Mouse (Mus musculus): ENCODE data around the gene Sipa1l1. TPM values are rescaled to one million over a fixed set of nuclear protein-coding genes. Genes with fewer than 3 reads are reported as not detected.

Sipa1l1 gene
- total and polyA plus RNA-seq, 3 experiments = 13.6 to 36.7 (median 23.6) TPM

DNA sequence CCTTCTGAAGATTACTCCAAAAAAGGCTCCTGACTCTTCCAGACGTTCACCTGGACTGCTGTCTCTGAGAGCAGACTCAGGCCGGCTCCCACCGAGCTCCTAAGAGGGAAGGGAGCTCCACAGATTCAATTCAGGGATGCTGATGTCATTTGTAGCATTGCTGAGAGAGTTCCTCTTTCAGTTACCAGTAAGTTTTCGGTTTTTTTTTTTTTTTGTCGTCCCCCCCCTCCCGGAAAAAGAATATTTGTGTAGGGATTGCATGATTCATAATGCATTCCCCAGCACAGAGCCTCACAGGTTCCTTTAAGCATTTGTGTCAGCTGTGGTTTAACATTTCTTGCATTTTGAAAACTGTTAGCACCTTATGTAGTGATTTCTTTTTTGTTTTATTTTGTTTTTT, 71.6 kb downstream of the Sipa1l1 start:
- H3K4me1 ChIP-seq (ENCODE audit: control insufficient read depth in 1 of 2, insufficient read depth in 2 of 2) = peaks cover 5 to 40% of the 10 kb centered on the region in 2 experiments; a peak in 3 of 4 replicates
- H3K36me3 ChIP-seq (replicated peaks in 1 of 2; ENCODE audit: control insufficient read depth in 1 of 2, insufficient read depth in 1 of 2, low read length in 1 of 2) = peaks cover 3 to 15% of the 10 kb centered on the region in 2 experiments
- no peak overlapping the region for H3K4me3 ChIP-seq (replicated peaks in 1 of 3; ENCODE audit: low read depth in 2 of 3, low read length in 2 of 3, poor library complexity in 1 of 3)
- H3K79me2 ChIP-seq (replicated peaks; ENCODE audit: control insufficient read depth, extremely low read depth, insufficient read depth, poor library complexity, severe bottlenecking) = no peaks in the 10 kb centered on the region
- dilution Hi-C loops (cut with MboI; ENCODE audit: extremely low pct_ligation_motif_present, extremely low pct_unique_long_range_greater_than_20kb, low sequenced_read_pairs) = no loop called here
- peak overlapping the region; percentile 29; the same call in 1 of the 2 replicates for H3K4me2 ChIP-seq (ENCODE audit: insufficient read depth, low read depth, poor library complexity, severe bottlenecking)
- no peak overlapping the region for H3K9ac ChIP-seq (ENCODE audit: insufficient read depth, low read depth)
- no peaks in the 10 kb centered on the region for H3K27me3 ChIP-seq (replicated peaks)
- TF ChIP-seq ETS1 (conservative IDR thresholded peaks at IDR 0.05; ENCODE audit: low read depth, low read length) = peak; percentile 62
- no peak for TF ChIP-seq UBTF (IDR thresholded peaks at IDR 0.05; ENCODE audit: low read depth, low read length)
- TF ChIP-seq ZNF384 (IDR thresholded peaks at IDR 0.05; ENCODE audit: low read depth, low read length) = peak; percentile 97
- TF ChIP-seq MEF2A (IDR thresholded peaks at IDR 0.05; ENCODE audit: borderline replicate concordance, low read depth, low read length) = peak; percentile 77
- no peak for TF ChIP-seq CTCF (conservative IDR thresholded peaks at IDR 0.05 in 1 of 2, IDR thresholded peaks at IDR 0.05 in 1 of 2; ENCODE audit: low read depth in 2 of 2, low read length in 2 of 2)
- no peak; the same call in 1 of the 2 replicates for TF ChIP-seq CHD2 (IDR thresholded peaks at IDR 0.05; ENCODE audit: low read length)
- TF ChIP-seq RCOR1 (conservative IDR thresholded peaks at IDR 0.05; ENCODE audit: low read depth, low read length) = peak; percentile 45; the same call in 1 of the 2 replicates
- TF ChIP-seq MAZ (IDR thresholded peaks at IDR 0.05; ENCODE audit: low read depth, low read length) = peak; percentile 70; the same call in 1 of the 2 replicates
- no peak for TF ChIP-seq USF2 (conservative IDR thresholded peaks at IDR 0.05; ENCODE audit: low read depth, low read length)
- peak; percentile 45; the same call in 1 of the 2 replicates for TF ChIP-seq JUND (conservative IDR thresholded peaks at IDR 0.05; ENCODE audit: low read depth, low read length)
- TF ChIP-seq EP300 (IDR thresholded peaks at IDR 0.05; ENCODE audit: low read length) = peak; percentile 76
- no peak for TF ChIP-seq ZKSCAN1 (IDR thresholded peaks at IDR 0.05; ENCODE audit: borderline replicate concordance, low read depth, low read length)
- TF ChIP-seq IRF4 (IDR thresholded peaks at IDR 0.05; ENCODE audit: low read depth, low read length) = peak; percentile 83
- no peak for TF ChIP-seq ELF1 (IDR thresholded peaks at IDR 0.05; ENCODE audit: low read depth, low read length)
- no peak for TF ChIP-seq POLR2AphosphoS2 (IDR thresholded peaks at IDR 0.05; ENCODE audit: low read depth, low read length)
- peak; percentile 57; the same call in 1 of the 2 replicates for TF ChIP-seq JUN (IDR thresholded peaks at IDR 0.05; ENCODE audit: insufficient read depth, low read depth, low read length)
- no peak overlapping the region for H3K27ac ChIP-seq (ENCODE audit: insufficient read depth, low read depth)
- in situ Hi-C loops (cut with MboI; ENCODE audit: low pct_ligation_motif_present, low pct_unique_long_range_greater_than_20kb, low sequenced_read_pairs) = no loop called here
- no peaks in the 10 kb centered on the region for H3K9me3 ChIP-seq (replicated peaks; ENCODE audit: low read length)
- DNase-seq (ENCODE audit: extremely low read depth) = peak; percentile 50

DNA sequence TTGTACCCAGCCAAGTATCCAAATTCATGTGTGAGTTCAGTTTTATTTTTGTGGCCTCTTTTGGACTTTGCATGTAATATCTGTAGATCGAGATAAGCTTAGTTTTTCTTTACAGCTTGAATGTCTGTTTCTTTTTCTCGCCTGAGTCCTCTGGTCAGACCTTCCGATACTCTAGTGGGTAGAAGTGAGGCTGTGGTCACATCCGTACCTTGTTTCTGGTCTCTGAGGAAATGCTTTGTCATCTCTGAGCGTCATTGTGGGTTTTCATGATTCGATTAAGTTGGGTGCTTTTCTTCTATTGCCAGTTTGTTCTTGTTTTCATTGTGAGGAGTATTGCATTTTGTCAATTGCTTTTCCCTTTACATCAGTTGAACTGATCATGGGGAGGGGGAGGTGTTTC, 76.1 kb downstream of the Sipa1l1 start:
- peak overlapping the region; percentile 100 for H3K4me2 ChIP-seq (ENCODE audit: insufficient read depth, low read depth, poor library complexity, severe bottlenecking)
- peak overlapping the region; percentile 26 to 47 (median 40) for H3K4me3 ChIP-seq (replicated peaks in 1 of 3; ENCODE audit: low read depth in 2 of 3, low read length in 2 of 3, poor library complexity in 1 of 3)
- peak; percentile 79 for DNase-seq (ENCODE audit: extremely low read depth)
- peaks cover 4 to 50% of the 10 kb centered on the region in 2 experiments; a peak in 3 of 4 replicates for H3K4me1 ChIP-seq (ENCODE audit: control insufficient read depth in 1 of 2, insufficient read depth in 2 of 2)
- no peaks in the 10 kb centered on the region for H3K79me2 ChIP-seq (replicated peaks; ENCODE audit: control insufficient read depth, extremely low read depth, insufficient read depth, poor library complexity, severe bottlenecking)
- in situ Hi-C loops (cut with MboI; ENCODE audit: low pct_ligation_motif_present, low pct_unique_long_range_greater_than_20kb, low sequenced_read_pairs) = no loop called here
- H3K9ac ChIP-seq (ENCODE audit: insufficient read depth, low read depth) = peak overlapping the region; percentile 48
- no peaks in the 10 kb centered on the region for H3K27me3 ChIP-seq (replicated peaks)
- H3K9me3 ChIP-seq (replicated peaks; ENCODE audit: low read length) = peaks cover 10% of the 10 kb centered on the region
- H3K36me3 ChIP-seq (replicated peaks in 1 of 2; ENCODE audit: control insufficient read depth in 1 of 2, insufficient read depth in 1 of 2, low read length in 1 of 2) = peaks cover 0 to 21% of the 10 kb centered on the region in 2 experiments
- H3K27ac ChIP-seq (ENCODE audit: insufficient read depth, low read depth) = peak overlapping the region; percentile 64
- dilution Hi-C loops (cut with MboI; ENCODE audit: extremely low pct_ligation_motif_present, extremely low pct_unique_long_range_greater_than_20kb, low sequenced_read_pairs) = no loop called here
- TF ChIP-seq ETS1 (conservative IDR thresholded peaks at IDR 0.05; ENCODE audit: low read depth, low read length) (peak; percentile 79), POLR2AphosphoS2 (IDR thresholded peaks at IDR 0.05; ENCODE audit: low read depth, low read length) (no peak), ELF1 (IDR thresholded peaks at IDR 0.05; ENCODE audit: low read depth, low read length) (no peak), MAZ (IDR thresholded peaks at IDR 0.05; ENCODE audit: low read depth, low read length) (no peak), GABPA (IDR thresholded peaks at IDR 0.05; ENCODE audit: insufficient replicate concordance, low read depth, low read length) (no peak), RAD21 (IDR thresholded peaks at IDR 0.05; ENCODE audit: low read depth, low read length) (no peak), ZNF384 (IDR thresholded peaks at IDR 0.05; ENCODE audit: low read depth, low read length) (no peak), CHD1 (IDR thresholded peaks at IDR 0.05; ENCODE audit: low read depth, low read length) (no peak), MAFK (IDR thresholded peaks at IDR 0.05; ENCODE audit: insufficient replicate concordance, low read length) (peak; percentile 87; the same call in 1 of the 2 replicates), E2F4 (IDR thresholded peaks at IDR 0.05; ENCODE audit: insufficient replicate concordance, low read depth, low read length) (no peak), SMC3 (IDR thresholded peaks at IDR 0.05; ENCODE audit: low read depth, low read length) (no peak), ZKSCAN1 (IDR thresholded peaks at IDR 0.05; ENCODE audit: borderline replicate concordance, low read depth, low read length) (no peak), NRF1 (IDR thresholded peaks at IDR 0.05; ENCODE audit: low read depth, low read length) (no peak), TCF12 (IDR thresholded peaks at IDR 0.05; ENCODE audit: low read depth, low read length) (peak; percentile 49; the same call in 1 of the 2 replicates), EP300 (IDR thresholded peaks at IDR 0.05; ENCODE audit: low read length) (peak; percentile 79), BHLHE40 (IDR thresholded peaks at IDR 0.05; ENCODE audit: low read depth, low read length) (peak; percentile 59; the same call in 1 of the 2 replicates), MAX (IDR thresholded peaks at IDR 0.05; ENCODE audit: low read length) (no peak), MXI1 (IDR thresholded peaks at IDR 0.05; ENCODE audit: low read depth, low read length) (no peak), SIN3A (IDR thresholded peaks at IDR 0.05; ENCODE audit: low read length) (no peak), UBTF (IDR thresholded peaks at IDR 0.05; ENCODE audit: low read depth, low read length) (no peak), RCOR1 (conservative IDR thresholded peaks at IDR 0.05; ENCODE audit: low read depth, low read length) (no peak), PAX5 (IDR thresholded peaks at IDR 0.05; ENCODE audit: low read length) (no peak), CTCF (conservative IDR thresholded peaks at IDR 0.05 in 1 of 2, IDR thresholded peaks at IDR 0.05 in 1 of 2; ENCODE audit: low read depth in 2 of 2, low read length in 2 of 2) (no peak), ZC3H11A (IDR thresholded peaks at IDR 0.05; ENCODE audit: low read depth, low read length) (no peak)
